Mouse (Mus musculus) CD4-positive, CD25-positive, alpha-beta regulatory T cell, adult 2 months (primary cell): Measurements from ENCODE around the gene Apol8.

ENCODE experiments used
- DNase-seq: peaks from one replicate; pipeline ENCODE4 v3.0.0-alpha.2; 2012; ENCODE audit warnings: low read depth, low spot score

The Apol8 gene

GRCm38 (mm10) chr15:77788356-77788755, 31.6 kb upstream of the Apol8 start:
- no peak for DNase-seq

GRCm38 (mm10) chr15:77785807-77786206, 29.0 kb upstream of the Apol8 start:
- DNase-seq: no peak

DNA sequence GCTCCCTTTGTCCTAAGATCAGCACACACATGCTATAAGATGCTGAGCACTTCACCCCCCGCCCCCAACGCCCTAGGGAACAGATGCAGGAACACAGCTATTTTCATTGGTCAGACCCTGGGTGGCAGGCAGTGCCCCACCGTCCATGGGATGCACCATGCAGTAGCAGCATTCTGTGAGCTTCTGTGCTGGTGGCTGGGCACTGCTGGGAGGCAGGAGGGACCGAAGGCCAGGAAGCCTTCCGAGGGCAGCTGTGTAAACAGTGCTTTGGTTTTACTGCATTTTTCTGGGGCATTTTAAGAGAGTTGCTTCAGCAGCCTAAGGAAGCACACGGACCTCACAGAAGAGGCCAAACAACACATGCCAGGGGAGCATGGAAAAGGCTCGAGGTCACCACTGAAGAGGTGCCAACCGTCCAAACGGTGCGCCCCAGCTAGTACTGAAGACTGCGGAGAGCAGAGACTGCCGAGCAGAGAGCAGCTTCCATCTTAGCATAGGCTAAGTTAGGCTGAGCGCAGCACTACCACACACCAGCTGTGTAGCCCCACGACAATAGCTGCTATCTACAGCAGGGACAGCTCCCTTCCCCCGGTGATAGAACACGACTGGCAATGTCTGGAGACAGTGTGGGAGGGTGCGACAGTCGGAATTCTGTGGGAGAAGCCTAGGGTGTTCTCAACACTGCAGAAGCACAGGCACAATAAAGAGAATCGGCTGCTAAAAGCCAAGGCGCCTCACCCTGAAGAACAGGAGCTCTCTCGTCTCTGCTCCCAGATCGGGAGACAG, 27.4 kb upstream of the Apol8 start:
- DNase-seq: no peak

GRCm38 (mm10) chr15:77782449-77783014, 25.7 kb upstream of the Apol8 start:
- DNase-seq: peak; percentile 76

DNA sequence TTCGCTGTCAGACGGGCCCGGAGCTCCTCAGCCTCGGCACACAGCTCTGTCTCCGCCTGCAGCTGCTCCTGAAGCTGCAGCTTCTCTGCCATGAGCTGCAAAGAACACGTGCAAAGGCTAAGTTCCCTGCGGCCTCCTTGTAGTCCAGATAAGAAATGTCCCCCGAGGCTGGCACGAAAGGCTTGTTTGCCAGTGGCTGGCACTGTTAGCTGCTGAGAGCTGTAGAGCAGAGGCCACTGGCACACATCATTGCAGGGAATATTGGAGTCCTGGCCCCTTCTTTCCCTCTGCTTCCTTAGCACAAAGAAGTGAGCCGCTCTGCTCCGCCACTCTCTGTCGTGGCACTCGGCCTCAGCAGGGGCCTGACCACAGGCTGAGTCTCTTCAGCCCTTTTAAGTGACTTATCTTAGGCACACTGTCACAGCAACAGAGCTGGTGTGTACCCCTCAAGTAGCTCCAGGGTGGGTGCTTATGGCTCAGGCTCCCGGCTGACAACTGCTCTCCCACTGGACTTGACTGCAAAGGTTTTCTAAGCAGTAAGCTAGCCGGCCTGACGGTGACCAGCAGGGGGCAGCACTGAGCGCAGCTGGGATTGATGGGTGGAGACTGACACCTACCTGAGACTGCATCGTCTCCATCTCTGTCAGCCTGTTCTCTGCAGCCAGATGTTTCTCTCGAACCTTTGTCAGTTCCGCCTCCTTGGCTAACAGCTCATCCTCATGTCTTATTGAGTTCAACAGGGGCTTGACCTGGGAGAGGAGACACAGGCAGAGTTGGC, 18.6 kb upstream of the Apol8 start:
- DNase-seq: peak; percentile 92

GRCm38 (mm10) chr15:77774303-77774702, 17.5 kb upstream of the Apol8 start:
- DNase-seq: no peak

DNA sequence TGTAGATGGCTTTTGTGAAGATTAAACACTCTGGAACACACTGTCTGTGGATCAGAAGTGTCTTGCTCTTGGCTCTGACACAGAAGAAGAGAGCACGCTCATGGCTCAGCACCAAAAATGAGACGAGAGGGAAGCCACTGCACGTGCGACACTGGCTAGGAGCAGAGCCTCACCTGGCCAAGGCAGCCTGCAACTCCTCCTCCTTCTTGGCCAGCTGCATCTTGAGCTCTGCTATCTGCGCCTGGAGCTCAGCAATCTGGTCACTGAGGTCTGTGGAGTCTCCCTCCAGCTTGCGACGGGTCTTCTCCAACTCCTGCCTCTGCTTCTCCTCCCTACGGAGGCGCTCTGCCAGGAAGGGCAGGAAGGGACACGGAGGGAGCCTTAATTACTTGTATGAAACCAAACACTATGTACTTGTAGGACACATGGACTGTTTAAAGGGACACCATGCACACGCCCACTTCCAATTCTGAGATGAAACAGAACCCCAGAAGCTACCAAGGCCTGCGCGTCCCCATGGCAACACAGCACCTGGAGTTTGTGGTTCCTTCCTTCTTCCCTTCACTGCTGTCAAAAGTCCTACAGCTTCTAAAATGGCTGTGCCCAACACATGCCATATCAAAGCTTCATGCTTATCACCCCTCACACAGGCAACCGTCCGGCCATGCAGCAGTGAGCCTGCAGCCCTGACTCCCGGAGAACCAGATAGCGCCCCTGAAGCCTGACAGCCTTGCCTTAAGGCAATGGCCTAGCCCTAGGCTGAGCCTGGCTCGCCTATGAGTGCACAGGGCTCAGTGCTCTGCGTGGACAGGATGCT, 16.5 kb upstream of the Apol8 start:
- DNase-seq: no peak

- DNase-seq: no peak
Measured at GRCm38 (mm10) chr15:77770942-77771341, 14.1 kb upstream of the Apol8 start.

DNA sequence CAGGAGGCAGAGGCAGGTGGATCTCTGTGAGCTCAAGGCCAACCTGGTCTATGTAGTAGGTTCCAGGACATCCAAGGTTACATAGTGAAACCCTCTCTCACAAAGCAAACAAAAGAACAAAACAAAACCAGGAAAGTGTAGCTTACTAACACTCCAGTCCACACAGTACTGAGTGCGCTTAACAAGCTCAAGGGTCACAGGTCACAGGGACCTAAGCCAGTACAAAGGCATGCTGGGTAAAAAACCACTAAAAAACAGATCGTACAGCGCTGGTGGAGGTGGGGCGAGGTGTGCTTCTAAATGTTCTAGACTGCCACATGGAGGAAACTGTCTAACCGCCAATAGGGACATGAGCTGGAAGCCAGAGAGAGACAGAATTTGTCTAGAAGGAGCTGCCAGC, 13.5 kb upstream of the Apol8 start:
- no peak for DNase-seq

- DNase-seq: no peak
Measured at GRCm38 (mm10) chr15:77766981-77767380, 10.2 kb upstream of the Apol8 start.

- DNase-seq: no peak
Measured at GRCm38 (mm10) chr15:77765484-77766093, 8.8 kb upstream of the Apol8 start.

- no peak for DNase-seq
Measured at GRCm38 (mm10) chr15:77764391-77765006, 7.7 kb upstream of the Apol8 start.

DNA sequence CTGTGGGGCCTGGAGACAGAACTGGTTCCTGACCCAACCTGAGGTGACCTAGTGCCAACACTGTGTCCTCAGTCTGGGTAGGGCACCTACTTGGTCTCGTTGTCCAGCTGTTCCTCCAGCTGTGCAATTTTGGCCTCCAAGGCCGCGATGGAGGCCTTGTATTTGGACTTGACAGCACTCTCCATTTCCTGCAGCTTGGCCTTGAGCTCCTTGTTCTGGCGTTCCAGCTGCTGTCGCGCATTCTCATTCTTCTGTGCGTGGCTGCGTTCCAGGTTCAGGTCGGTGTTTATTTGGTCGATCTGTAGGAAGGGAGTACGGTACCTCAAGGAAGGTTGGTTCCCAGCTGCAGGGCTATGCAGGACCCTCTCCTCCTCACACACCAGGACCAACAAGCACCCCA, 6.9 kb upstream of the Apol8 start:
- DNase-seq: no peak

DNA sequence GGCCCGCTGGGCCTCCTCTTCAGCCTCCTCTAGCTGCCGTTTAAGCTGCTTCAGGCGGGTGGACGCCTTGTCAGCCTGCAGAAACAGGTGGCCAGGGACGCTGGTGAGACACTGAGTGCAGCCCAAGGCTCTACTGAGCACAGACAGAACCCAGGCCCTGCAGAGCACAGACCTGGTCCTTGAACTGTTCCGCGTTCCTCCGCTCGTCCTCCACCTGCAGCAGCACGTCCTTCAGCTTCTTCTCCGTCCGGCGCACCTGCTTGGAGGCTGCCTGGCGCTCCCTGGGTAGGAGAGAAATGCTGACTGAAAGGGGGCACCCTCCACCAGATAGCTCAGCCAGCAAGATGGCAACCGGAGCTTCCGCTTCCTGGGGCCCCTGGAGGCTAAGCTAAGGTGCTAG, 6.2 kb upstream of the Apol8 start:
- DNase-seq: no peak

DNA sequence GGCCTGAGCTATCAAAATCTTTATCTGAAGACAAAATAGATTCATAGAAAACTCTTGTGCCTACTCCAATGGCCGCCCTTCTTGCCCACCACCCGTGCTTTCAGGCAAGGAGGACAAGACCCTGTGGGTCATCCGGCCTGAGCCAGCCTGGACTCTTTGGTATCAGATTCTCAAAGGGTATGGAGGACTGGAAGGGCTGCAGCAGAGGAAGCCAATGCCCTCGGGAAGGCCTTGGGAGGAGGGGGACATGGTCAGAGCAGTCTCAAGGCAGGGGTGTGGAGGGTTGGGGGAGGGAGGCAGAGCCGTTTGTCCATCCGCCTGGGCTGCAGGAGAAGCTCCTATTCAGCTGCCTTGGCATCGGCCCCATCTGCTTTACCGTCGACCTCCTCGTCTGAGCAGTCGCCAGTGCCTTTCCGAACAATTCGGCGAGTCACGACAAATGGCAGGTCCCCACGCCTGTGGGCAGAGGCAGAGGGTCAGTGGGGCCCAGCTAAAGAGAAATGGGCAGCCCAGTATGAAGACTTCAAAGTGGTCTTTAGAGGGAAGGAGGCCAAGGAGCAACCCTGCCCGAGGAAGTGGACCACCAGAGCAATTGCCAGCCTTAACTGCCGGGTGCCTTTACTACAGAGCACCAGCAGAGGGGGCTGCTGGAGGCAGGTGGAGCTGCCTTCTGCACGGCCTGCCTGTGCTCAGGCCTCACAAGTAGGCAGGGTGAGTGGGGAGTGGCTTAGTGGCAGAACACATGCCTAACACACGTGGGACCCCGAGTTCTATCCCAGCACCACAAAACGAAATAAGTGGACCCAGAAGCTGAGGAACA, 5.0 kb upstream of the Apol8 start:
- DNase-seq: peak; percentile 80

DNA sequence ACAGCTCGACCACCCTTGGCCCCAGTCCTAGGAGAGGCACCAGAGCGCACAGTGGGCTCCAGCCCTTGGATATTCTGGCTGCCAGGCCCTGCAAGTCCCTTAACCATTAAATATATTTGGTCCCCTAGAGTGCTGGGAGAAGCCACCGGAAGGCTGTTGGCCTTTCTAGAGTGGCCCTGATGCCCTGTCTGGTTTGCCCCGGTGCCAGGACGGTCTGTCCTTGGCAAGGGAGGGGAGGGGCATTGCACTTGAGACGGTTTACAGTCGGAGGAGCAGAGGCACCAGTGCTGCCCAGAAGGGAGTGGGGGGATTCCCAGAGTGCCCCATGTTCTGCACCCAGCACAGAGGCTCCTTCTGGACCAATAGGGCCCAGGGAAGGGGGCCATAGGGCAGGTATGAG, 4.3 kb upstream of the Apol8 start:
- DNase-seq: no peak

GRCm38 (mm10) chr15:77760037-77760436, 3.2 kb upstream of the Apol8 start:
- DNase-seq: no peak

- peak; percentile 57 for DNase-seq
Measured at GRCm38 (mm10) chr15:77757586-77758226, 903 bp upstream of the Apol8 start.

DNA sequence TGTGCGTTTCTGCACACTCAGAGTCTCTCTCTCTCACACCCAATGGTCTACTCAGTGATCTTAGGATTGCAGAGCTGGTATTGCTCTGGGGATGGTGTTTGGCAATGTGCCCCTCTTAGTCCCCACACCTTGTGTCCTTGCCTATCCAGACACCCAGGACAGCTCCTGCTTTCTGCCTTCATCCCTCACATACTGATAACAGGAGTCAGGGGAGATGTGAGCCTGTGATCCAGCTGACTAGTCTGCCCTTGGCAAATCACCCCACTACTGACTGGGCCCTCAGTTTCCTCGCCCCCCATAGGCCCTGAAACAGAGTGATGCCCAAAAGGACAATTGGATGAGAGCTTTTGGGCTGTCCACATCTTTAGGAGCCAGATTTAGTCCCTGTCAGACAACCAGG, 722 bp downstream of the Apol8 start:
- DNase-seq: no peak

DNA sequence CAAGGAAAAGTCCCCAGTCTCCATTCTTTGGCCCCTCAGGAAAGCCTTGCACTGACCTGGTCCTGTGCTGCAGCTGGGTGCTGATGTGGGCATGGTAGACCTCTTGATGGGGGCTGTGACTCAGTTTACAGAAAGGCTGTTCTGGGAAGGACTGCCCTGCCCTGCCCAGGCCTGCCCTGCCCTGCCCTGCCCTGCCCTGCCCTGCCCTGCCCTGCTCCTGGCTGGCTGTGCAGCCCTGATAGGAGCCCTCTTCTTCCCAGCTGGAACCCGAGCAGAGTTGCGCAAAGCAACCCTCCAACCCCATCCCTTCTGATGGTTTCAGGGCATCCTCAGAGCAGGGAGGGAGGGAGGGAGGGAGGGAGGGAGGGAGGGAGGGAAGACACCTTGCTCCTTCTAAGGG, 1.7 kb downstream of the Apol8 start:
- DNase-seq: no peak
